Mouse (Mus musculus) right cerebral cortex, postnatal 36 days (tissue): ENCODE measurements at regions not wholly inside any gene's neighbourhood (a gene's known extent, or its start where the extent isn't known, plus 50 kb on each side); places are given as distances from the start of the nearest gene placed in this dataset.

Source experiments
- DNase-seq, 2 experiments: peaks; one replicate each; pipeline ENCODE4 v3.0.0; 2022; ENCODE audit warnings: low spot score in 2 of 2, mixed read lengths in 1 of 2

- no peak for DNase-seq
These were observed 202.2 kb downstream of the Sipa1l2 start for GRCm38 (mm10) chr8:125367374-125367773.

- DNase-seq: no peak
These were observed 204.6 kb downstream of the Sipa1l2 start for GRCm38 (mm10) chr8:125365004-125365403.

GRCm38 (mm10) chr8:125359456-125359855 lies 210.2 kb downstream of the Sipa1l2 start:
- no peak for DNase-seq

GRCm38 (mm10) chr8:125357759-125358158 lies 211.8 kb downstream of the Sipa1l2 start:
- DNase-seq: no peak

- no peak for DNase-seq
These were observed 214.5 kb downstream of the Sipa1l2 start for GRCm38 (mm10) chr8:125355059-125355509.

GRCm38 (mm10) chr8:125352276-125352675 lies 217.3 kb downstream of the Sipa1l2 start:
- no peak for DNase-seq

GRCm38 (mm10) chr8:125351486-125352032 lies 218.0 kb downstream of the Sipa1l2 start:
- no peak for DNase-seq

GRCm38 (mm10) chr8:125349290-125350025 lies 220.2 kb downstream of the Sipa1l2 start:
- DNase-seq: no peak

GRCm38 (mm10) chr8:125346182-125346581 lies 223.4 kb downstream of the Sipa1l2 start:
- DNase-seq: no peak

- no peak for DNase-seq
These were observed 224.0 kb downstream of the Sipa1l2 start for GRCm38 (mm10) chr8:125345571-125345970.

- peak; percentile 20 to 34 for DNase-seq
These were observed 225.7 kb downstream of the Sipa1l2 start for GRCm38 (mm10) chr8:125343867-125344266.

GRCm38 (mm10) chr8:125342521-125342920 lies 227.1 kb downstream of the Sipa1l2 start:
- DNase-seq: no peak

- DNase-seq: no peak
These were observed 228.0 kb downstream of the Sipa1l2 start for GRCm38 (mm10) chr8:125341606-125342005.

- DNase-seq: no peak
These were observed 231.4 kb downstream of the Sipa1l2 start for GRCm38 (mm10) chr8:125338222-125338621.

- DNase-seq: no peak
These were observed 232.0 kb downstream of the Sipa1l2 start for GRCm38 (mm10) chr8:125337444-125338077.

GRCm38 (mm10) chr8:125336799-125337198 lies 232.8 kb downstream of the Sipa1l2 start:
- no peak for DNase-seq

- DNase-seq: no peak
These were observed 233.8 kb downstream of the Sipa1l2 start for GRCm38 (mm10) chr8:125335575-125336370.

- no peak for DNase-seq
These were observed 234.4 kb downstream of the Sipa1l2 start for GRCm38 (mm10) chr8:125335171-125335570.

GRCm38 (mm10) chr8:125330638-125331037 lies 239.0 kb downstream of the Sipa1l2 start:
- no peak for DNase-seq

GRCm38 (mm10) chr8:125328650-125329049 lies 241.0 kb downstream of the Sipa1l2 start:
- DNase-seq: no peak

- DNase-seq: no peak
These were observed 241.9 kb downstream of the Sipa1l2 start for GRCm38 (mm10) chr8:125327551-125328262.
